Mouse (Mus musculus): Measurements from ENCODE around the gene Ppp2r2d. TPM values are rescaled to one million over a fixed set of nuclear protein-coding genes. Genes with fewer than 3 reads are reported as not detected.

Gene Ppp2r2d
- 8.4 and 9.9 TPM in 2 replicates for polyA plus RNA-seq (2012; rRNA removed; ENCODE audit: low replicate concordance)

GRCm38 (mm10) chr7:138845544-138846391 is at the start of gene Ppp2r2d, which contains the start of gene Mapk1ip1:
TSS of gene Ppp2r2d (plus strand) at chr7:138846079.
TSS of gene Mapk1ip1 (minus strand) at chr7:138846273.

DNA sequence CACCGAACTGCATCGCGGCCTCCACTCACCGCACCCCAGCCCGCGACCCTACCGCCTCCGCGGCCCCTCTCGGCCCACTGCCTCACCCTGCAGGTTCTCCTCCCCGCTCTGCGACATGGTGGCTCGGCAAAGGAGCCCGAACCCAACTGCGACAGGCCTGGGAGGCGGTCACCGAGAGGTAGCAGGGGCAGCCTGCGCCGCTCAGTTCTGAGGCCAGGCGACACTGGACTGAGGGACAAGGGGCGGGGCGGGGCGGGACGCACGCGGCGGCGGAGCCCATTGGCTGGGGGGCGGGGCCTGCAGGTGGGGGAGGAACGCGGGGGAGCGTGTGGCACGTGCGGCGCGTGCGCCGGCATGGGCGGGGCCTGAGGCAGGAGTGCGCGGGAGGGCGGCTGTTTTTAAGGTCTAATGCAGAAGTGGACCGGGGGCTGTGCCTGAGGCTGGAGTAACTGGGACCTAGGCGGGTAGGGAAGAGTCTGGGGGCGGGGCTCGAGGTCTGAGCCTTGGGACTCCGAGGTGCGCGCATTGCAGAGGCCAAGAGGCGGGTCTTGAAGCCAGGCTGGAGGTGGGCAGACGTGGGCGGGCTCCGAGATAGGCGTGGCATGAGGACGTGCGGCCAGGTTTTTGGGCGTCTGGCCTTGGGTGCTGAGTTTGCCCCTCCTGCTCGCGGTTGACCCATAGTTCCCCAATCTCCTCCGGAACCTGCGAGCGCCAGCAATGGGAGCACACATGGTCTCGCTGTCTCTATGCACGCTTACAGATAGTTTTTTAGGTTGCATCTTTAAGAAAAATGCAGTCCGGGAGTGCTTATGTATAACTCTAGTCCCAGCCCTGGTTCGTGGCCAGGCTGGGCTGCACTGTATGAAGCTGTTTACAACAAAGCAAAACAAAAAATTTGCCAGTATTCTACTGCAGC is 63.7 kb downstream of the Ppp2r2d start, which contains the start of gene Bnip3:
Bnip3 (minus strand) TSS at position 243 of the 916 bp plus-strand sequence.

Other genes with a start within 250 kb of the Ppp2r2d start
- gene Mapk1ip1, start 194 bp downstream of the Ppp2r2d start, polyA plus RNA-seq (2012; rRNA removed; ENCODE audit: low replicate concordance): 23.4 and 26.2 TPM in 2 replicates
- gene Bnip3, start 63.4 kb downstream of the Ppp2r2d start, polyA plus RNA-seq (2012; rRNA removed; ENCODE audit: low replicate concordance): 1.8 and 8.0 TPM in 2 replicates
- 0.06 and 0.18 TPM in 2 replicates for gene Jakmip3, start 94.7 kb downstream of the Ppp2r2d start, polyA plus RNA-seq (2012; rRNA removed; ENCODE audit: low replicate concordance)
- 0.25 and 0.74 TPM in 2 replicates for gene Dpysl4, start 239.9 kb downstream of the Ppp2r2d start, polyA plus RNA-seq (2012; rRNA removed; ENCODE audit: low replicate concordance)